Mouse (Mus musculus): Measurements from ENCODE around the gene Cers6. TPM values are rescaled to one million over a fixed set of nuclear protein-coding genes. Genes with fewer than 3 reads are reported as not detected.
A peak's percentile ranks its signal among the peaks of the same experiment; 100 is the strongest.

Gene Cers6
- polyA plus RNA-seq, 1 experiment from 2014 or later, result 13.8 TPM

- no peak for DNase-seq (ENCODE audit: low spot score)
Observed at GRCm38 (mm10) chr2:68916299-68916698, 55.1 kb downstream of the Cers6 start.

- DNase-seq (ENCODE audit: low spot score), result no peak
Observed at GRCm38 (mm10) chr2:68917010-68917409, 55.8 kb downstream of the Cers6 start.

GRCm38 (mm10) chr2:68917524-68917923 is 56.3 kb downstream of the Cers6 start:
- DNase-seq (ENCODE audit: low spot score), result no peak

GRCm38 (mm10) chr2:68924344-68924743 is 63.1 kb downstream of the Cers6 start:
- DNase-seq (ENCODE audit: low spot score), result no peak

GRCm38 (mm10) chr2:68925542-68925941 is 64.3 kb downstream of the Cers6 start:
- DNase-seq (ENCODE audit: low spot score), result no peak

- no peak for DNase-seq (ENCODE audit: low spot score)
Observed at GRCm38 (mm10) chr2:68926913-68927790, 65.9 kb downstream of the Cers6 start.

- DNase-seq (ENCODE audit: low spot score), result peak; percentile 64
Observed at GRCm38 (mm10) chr2:68932240-68932639, 71.0 kb downstream of the Cers6 start.

GRCm38 (mm10) chr2:68932656-68933055 is 71.4 kb downstream of the Cers6 start:
- DNase-seq (ENCODE audit: low spot score), result no peak

GRCm38 (mm10) chr2:68934651-68935050 is 73.4 kb downstream of the Cers6 start:
- no peak for DNase-seq (ENCODE audit: low spot score)

GRCm38 (mm10) chr2:68935721-68936294 is 74.6 kb downstream of the Cers6 start:
- DNase-seq (ENCODE audit: low spot score), result no peak

GRCm38 (mm10) chr2:68936773-68937172 is 75.5 kb downstream of the Cers6 start:
- DNase-seq (ENCODE audit: low spot score), result no peak

GRCm38 (mm10) chr2:68937833-68938232 is 76.6 kb downstream of the Cers6 start:
- DNase-seq (ENCODE audit: low spot score), result no peak

GRCm38 (mm10) chr2:68944898-68945297 is 83.7 kb downstream of the Cers6 start:
- DNase-seq (ENCODE audit: low spot score), result no peak

- DNase-seq (ENCODE audit: low spot score), result no peak
Observed at GRCm38 (mm10) chr2:68945976-68946375, 84.7 kb downstream of the Cers6 start.

- DNase-seq (ENCODE audit: low spot score), result no peak
Observed at GRCm38 (mm10) chr2:68946819-68947218, 85.6 kb downstream of the Cers6 start.

GRCm38 (mm10) chr2:68949137-68949536 is 87.9 kb downstream of the Cers6 start:
- no peak for DNase-seq (ENCODE audit: low spot score)

GRCm38 (mm10) chr2:68949728-68950127 is 88.5 kb downstream of the Cers6 start:
- no peak for DNase-seq (ENCODE audit: low spot score)

- DNase-seq (ENCODE audit: low spot score), result no peak
Observed at GRCm38 (mm10) chr2:68951706-68952105, 90.5 kb downstream of the Cers6 start.

GRCm38 (mm10) chr2:68953688-68954087 is 92.4 kb downstream of the Cers6 start:
- DNase-seq (ENCODE audit: low spot score), result no peak

- DNase-seq (ENCODE audit: low spot score), result no peak
Observed at GRCm38 (mm10) chr2:68955496-68955895, 94.3 kb downstream of the Cers6 start.

GRCm38 (mm10) chr2:68956146-68956545 is 94.9 kb downstream of the Cers6 start:
- no peak for DNase-seq (ENCODE audit: low spot score)

- DNase-seq (ENCODE audit: low spot score), result peak; percentile 67
Observed at GRCm38 (mm10) chr2:68957831-68958230, 96.6 kb downstream of the Cers6 start.

GRCm38 (mm10) chr2:68959573-68959972 is 98.3 kb downstream of the Cers6 start:
- DNase-seq (ENCODE audit: low spot score), result peak; percentile 79

All from thymus, postnatal 0 days (tissue).